Mouse (Mus musculus) heart, postnatal 0 days (tissue): ENCODE measurements around the gene Pla2g12a. TPM values are rescaled to one million over a fixed set of nuclear protein-coding genes. Genes with fewer than 3 reads are reported as not detected.

Source experiments
- ATAC-seq: fragments of 200-750 bp; cut with Nextera tagmentation; 2 replicates; pipeline ENCODE4 v1.8.0; 2017; ENCODE audit warnings: low read depth, moderate number of reproducible peaks, moderate library complexity; ENCODE audit not compliant: insufficient read depth
- DNase-seq: peaks from one replicate; pipeline ENCODE4 v3.0.0-alpha.2; 2016; ENCODE audit warnings: low spot score
- H3K27ac ChIP-seq: fragments of 300-500 bp; sonication (generic); 2 replicates; pipeline ENCODE4 v1.5.1; 2014; ENCODE audit warnings: low read depth, mild to moderate bottlenecking
- H3K27me3 ChIP-seq: fragments of 300-500 bp; sonication (generic); 2 replicates; pipeline ENCODE4 v1.6.1; 2014; ENCODE audit warnings: low read length, mixed read lengths; ENCODE audit not compliant: control insufficient read depth, insufficient read depth
- H3K36me3 ChIP-seq: fragments of 300-500 bp; sonication (generic); replicated peaks from 2 replicates; pipeline ENCODE4 v1.6.1; 2014; ENCODE audit warnings: low read length, mixed read lengths; ENCODE audit not compliant: control insufficient read depth, insufficient read depth
- H3K4me1 ChIP-seq: fragments of 300-500 bp; sonication (generic); 2 replicates; pipeline ENCODE4 v1.6.1; 2014; ENCODE audit warnings: antibody characterized with exemption; ENCODE audit not compliant: control insufficient read depth, insufficient read depth
- H3K4me2 ChIP-seq: fragments of 300-500 bp; sonication (generic); 2 replicates; pipeline ENCODE4 v1.6.1; 2014; ENCODE audit warnings: low read depth, mild to moderate bottlenecking, low read length, moderate library complexity
- H3K4me3 ChIP-seq: fragments of 300-500 bp; sonication (generic); 2 replicates; pipeline ENCODE4 v1.5.1; 2014; ENCODE audit warnings: low read depth, low read length
- H3K9ac ChIP-seq: fragments of 300-500 bp; sonication (generic); replicated peaks from 2 replicates; pipeline ENCODE4 v1.6.1; 2014; ENCODE audit warnings: low read depth, low read length, mixed read lengths
- H3K9me3 ChIP-seq: fragments of 300-500 bp; sonication (generic); replicated peaks from 2 replicates; pipeline ENCODE4 v1.6.1; 2016; ENCODE audit warnings: low read length; ENCODE audit not compliant: control insufficient read depth
- CTCF ChIP-seq: IDR thresholded peaks from 2 replicates; pipeline ENCODE4 v1.5.1; 2016; ENCODE audit warnings: antibody characterized with exemption, control low read depth, low read depth
- EP300 ChIP-seq: IDR thresholded peaks from 2 replicates; pipeline ENCODE4 v1.6.1; 2016; ENCODE audit warnings: antibody characterized with exemption, low read depth
- WGBS: fragments of 180-500 bp; shearing (Covaris S2); extraction: QIAGEN DNeasy Blood & Tissue Kit; methylation state at CpG from one replicate; pipeline ENCODE4 v1.1.7; 2014; 5-methylcytosine and 5-hydroxymethylcytosine counted together
- polyA plus RNA-seq: library from polyadenylated mRNA; unstranded; fragments of >200 nt; fragmentation: Nextera tagmentation; extraction: Ambion mirVana; gene quantifications from 2 replicates; pipeline ENCODE4 v1.2.1, GENCODE M21; 2015
- total RNA-seq: library from RNA; depleted of rRNA; stranded (reverse); fragments of >200 nt; gene quantifications from 2 replicates; pipeline ENCODE4 v1.2.3, GENCODE M21; 2014; ENCODE audit warnings: low replicate concordance

The Pla2g12a gene
- total and polyA plus RNA-seq, 2 experiments from 2014 or later, result 50.2 to 52.2 TPM

DNA sequence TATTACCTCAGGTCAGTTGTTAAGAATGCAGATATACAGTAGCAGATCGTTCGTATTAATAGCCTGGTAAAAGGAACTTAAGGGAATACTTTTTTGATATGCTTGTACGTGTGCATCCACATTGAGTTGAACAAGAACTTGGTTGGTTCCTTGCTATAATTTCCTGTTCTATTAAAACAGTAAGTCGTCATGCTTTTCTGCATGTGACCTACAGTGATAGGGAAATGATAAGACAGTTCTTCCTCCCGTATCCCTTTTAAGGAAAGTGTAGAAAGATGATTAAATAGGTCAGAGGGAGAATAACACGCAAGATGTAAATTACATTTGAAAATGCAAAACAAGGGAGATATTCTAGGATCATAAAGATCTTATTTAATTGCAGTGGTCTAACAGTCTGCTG, 41.4 kb upstream of the Pla2g12a start:
- Histone ChIP-seq H3K4me1 (no peaks in the 10 kb centered on the region), H3K4me3 (no peak overlapping the region), H3K9me3 (no peaks in the 10 kb centered on the region), H3K4me2 (no peak overlapping the region), H3K9ac (no peak overlapping the region), H3K27me3 (no peaks in the 10 kb centered on the region), H3K36me3 (no peaks in the 10 kb centered on the region), H3K27ac (no peak overlapping the region)
- no peak for ATAC-seq
- no peak for DNase-seq
- TF ChIP-seq EP300 (no peak), CTCF (no peak)
- 65% methylated on average over 6 of the region's 6 CpGs for WGBS

DNA sequence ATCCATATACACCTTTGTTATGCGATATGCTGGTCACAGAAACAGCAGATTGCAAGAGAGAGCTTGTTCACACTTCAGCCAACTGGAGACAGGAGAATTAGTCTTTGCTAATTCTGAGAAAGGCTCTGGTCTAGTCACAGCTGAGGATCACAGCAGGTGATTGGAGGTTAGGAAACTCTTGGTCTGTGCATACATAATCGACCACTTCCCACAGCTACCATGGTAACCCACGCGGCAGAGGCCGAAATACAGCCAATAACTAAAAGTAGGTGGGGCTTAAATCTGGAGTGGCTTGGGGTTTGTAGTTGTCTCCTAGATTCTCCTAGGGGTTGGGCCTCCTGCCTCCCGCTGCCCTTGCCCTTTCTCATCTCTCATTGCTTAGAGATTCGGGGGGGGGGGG, 40.4 kb upstream of the Pla2g12a start:
- H3K9ac ChIP-seq, result no peak overlapping the region
- TF ChIP-seq EP300 (no peak), CTCF (no peak)
- H3K4me1 ChIP-seq, result no peaks in the 10 kb centered on the region
- WGBS, result 54% methylated on average over 7 of the region's 7 CpGs
- no peaks in the 10 kb centered on the region for H3K36me3 ChIP-seq
- no peaks in the 10 kb centered on the region for H3K9me3 ChIP-seq
- no peak overlapping the region for H3K4me3 ChIP-seq
- no peak overlapping the region for H3K27ac ChIP-seq
- DNase-seq, result no peak
- no peak for ATAC-seq
- no peaks in the 10 kb centered on the region for H3K27me3 ChIP-seq
- H3K4me2 ChIP-seq, result no peak overlapping the region

DNA sequence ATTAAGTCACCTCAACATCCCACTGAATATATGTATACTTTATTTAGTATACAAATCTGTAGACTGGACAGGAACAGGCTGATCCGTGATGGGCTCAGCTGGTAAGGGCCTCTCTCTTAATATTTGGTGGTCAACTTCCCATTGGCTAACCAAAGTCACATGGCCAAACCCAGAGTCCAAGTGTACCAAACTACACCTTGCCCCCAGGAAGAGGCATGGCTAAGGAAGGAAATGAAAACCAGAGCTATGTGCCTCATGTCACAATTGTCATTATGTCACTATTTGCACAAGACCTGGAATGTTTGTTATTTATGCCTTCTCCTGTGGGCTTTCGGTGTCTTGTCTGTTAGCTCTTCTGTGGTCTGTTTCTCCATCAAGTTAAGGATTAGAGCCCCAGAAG, 32.5 kb upstream of the Pla2g12a start:
- Histone ChIP-seq H3K27me3 (no peaks in the 10 kb centered on the region), H3K9me3 (no peaks in the 10 kb centered on the region), H3K4me2 (no peak overlapping the region), H3K36me3 (no peaks in the 10 kb centered on the region), H3K27ac (no peak overlapping the region), H3K4me1 (no peaks in the 10 kb centered on the region), H3K4me3 (no peak overlapping the region), H3K9ac (no peak overlapping the region)
- 77% methylated on average over 2 of the region's 2 CpGs for WGBS
- ATAC-seq, result no peak
- no peak for DNase-seq
- no peak for TF ChIP-seq CTCF
- TF ChIP-seq EP300, result no peak

- WGBS, result 79% methylated on average over 7 of the region's 7 CpGs
- no peaks in the 10 kb centered on the region for H3K4me1 ChIP-seq
- DNase-seq (no peak), ATAC-seq (no peak)
- H3K27ac ChIP-seq, result no peak overlapping the region
- no peaks in the 10 kb centered on the region for H3K27me3 ChIP-seq
- no peak overlapping the region for H3K9ac ChIP-seq
- H3K36me3 ChIP-seq, result no peaks in the 10 kb centered on the region
- H3K4me2 ChIP-seq, result no peak overlapping the region
- no peak for TF ChIP-seq EP300
- no peak for TF ChIP-seq CTCF
- H3K4me3 ChIP-seq, result no peak overlapping the region
- no peaks in the 10 kb centered on the region for H3K9me3 ChIP-seq
Measured at GRCm38 (mm10) chr3:129846846-129847245, 31.6 kb upstream of the Pla2g12a start.

DNA sequence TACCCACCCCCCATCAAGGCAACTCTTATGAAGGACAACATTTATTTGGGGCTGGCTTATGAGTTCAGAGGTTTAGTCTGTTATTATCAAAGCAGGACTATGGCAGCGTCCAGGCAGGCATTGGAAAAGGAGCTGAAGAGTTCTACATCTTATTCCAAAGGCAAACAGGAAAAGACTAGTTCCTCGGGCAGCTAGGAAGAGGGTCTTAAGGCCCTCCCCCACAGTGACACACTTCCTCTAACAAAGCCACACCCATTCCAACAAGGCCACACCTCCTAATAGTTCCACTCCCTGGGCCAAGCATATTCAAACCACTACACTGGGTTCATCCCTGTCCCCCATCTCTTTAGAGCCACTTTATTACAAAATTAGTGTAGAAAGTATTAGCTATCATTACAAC, 15.8 kb upstream of the Pla2g12a start:
- TF ChIP-seq EP300 (no peak), CTCF (no peak)
- H3K27ac ChIP-seq, result no peak overlapping the region
- no peak overlapping the region for H3K4me3 ChIP-seq
- H3K27me3 ChIP-seq, result no peaks in the 10 kb centered on the region
- no peaks in the 10 kb centered on the region for H3K4me1 ChIP-seq
- ATAC-seq (no peak), DNase-seq (no peak)
- no peak overlapping the region for H3K4me2 ChIP-seq
- H3K9ac ChIP-seq, result no peak overlapping the region
- 55% methylated on average over 2 of the region's 2 CpGs for WGBS
- no peaks in the 10 kb centered on the region for H3K36me3 ChIP-seq
- H3K9me3 ChIP-seq, result peaks cover 12% of the 10 kb centered on the region

- DNase-seq (peak; percentile 21), ATAC-seq (no peak)
- WGBS, result 41% methylated on average over 14 of the region's 14 CpGs
- Histone ChIP-seq H3K9ac (no peak overlapping the region), H3K9me3 (peaks cover 8% of the 10 kb centered on the region), H3K36me3 (no peaks in the 10 kb centered on the region), H3K27me3 (no peaks in the 10 kb centered on the region), H3K4me1 (no peaks in the 10 kb centered on the region), H3K27ac (no peak overlapping the region), H3K4me3 (no peak overlapping the region), H3K4me2 (no peak overlapping the region)
- no peak for TF ChIP-seq EP300
- peak; percentile 62 for TF ChIP-seq CTCF
Measured at GRCm38 (mm10) chr3:129863698-129864097, 14.7 kb upstream of the Pla2g12a start.
